Mouse (Mus musculus) hindbrain, postnatal 0 days (tissue): Measurements from ENCODE around the gene Cfap65. TPM values are rescaled to one million over a fixed set of nuclear protein-coding genes. Genes with fewer than 3 reads are reported as not detected.

ENCODE experiments used
- ATAC-seq: fragments of 200-750 bp; cut with Nextera tagmentation; 2 replicates; pipeline ENCODE4 v1.8.0; 2017; ENCODE audit warnings: mild to moderate bottlenecking, moderate TSS enrichment, moderate library complexity
- DNase-seq: peaks from one replicate; pipeline ENCODE4 v3.0.0-alpha.2; 2015; ENCODE audit warnings: low spot score
- H3K27ac ChIP-seq: fragments of 300-500 bp; sonication (generic); 2 replicates; pipeline ENCODE4 v1.5.1; 2014; ENCODE audit warnings: mild to moderate bottlenecking
- H3K27me3 ChIP-seq: fragments of 300-500 bp; sonication (generic); 2 replicates; pipeline ENCODE4 v1.6.1; 2014; ENCODE audit warnings: low read length, mixed read lengths; ENCODE audit not compliant: insufficient read depth
- H3K36me3 ChIP-seq: fragments of 300-500 bp; sonication (generic); 2 replicates; pipeline ENCODE4 v1.6.1; 2014; ENCODE audit warnings: low read length, mixed read lengths; ENCODE audit not compliant: insufficient read depth
- H3K4me1 ChIP-seq: fragments of 300-500 bp; sonication (generic); 2 replicates; pipeline ENCODE4 v1.6.1; 2014; ENCODE audit warnings: antibody characterized with exemption, low read length, mixed read lengths; ENCODE audit not compliant: insufficient read depth
- H3K4me2 ChIP-seq: fragments of 300-500 bp; sonication (generic); 2 replicates; pipeline ENCODE4 v1.6.1; 2014; ENCODE audit warnings: low read depth, mild to moderate bottlenecking, low read length, moderate library complexity, mixed read lengths
- H3K4me3 ChIP-seq: fragments of 300-500 bp; sonication (generic); 2 replicates; pipeline ENCODE4 v1.5.1; 2014; ENCODE audit warnings: low read length
- H3K9ac ChIP-seq: fragments of 300-500 bp; sonication (generic); replicated peaks from 2 replicates; pipeline ENCODE4 v1.6.1; 2014; ENCODE audit warnings: mild to moderate bottlenecking, low read length, moderate library complexity, mixed read lengths
- H3K9me3 ChIP-seq: fragments of 300-500 bp; sonication (generic); 2 replicates; pipeline ENCODE4 v1.6.1; 2016; ENCODE audit warnings: low read length, mixed read lengths
- CTCF ChIP-seq: IDR thresholded peaks from 2 replicates; pipeline ENCODE4 v1.5.1; 2016; ENCODE audit warnings: antibody characterized with exemption, control low read depth, low read depth
- WGBS: fragments of 180-500 bp; shearing (Covaris S2); extraction: QIAGEN DNeasy Blood & Tissue Kit; methylation state at CpG from one replicate; pipeline ENCODE4 v1.1.7; 2014; 5-methylcytosine and 5-hydroxymethylcytosine counted together
- microRNA counts: library from miRNA; unstranded; fragments of <30 nt; microRNA quantifications from one replicate; lab custom pipeline; 2015
- microRNA-seq, 2 experiments: library from miRNA; unstranded; fragments of <30 nt; microRNA quantifications; one replicate each; pipeline ENCODE4; 2016
- polyA plus RNA-seq: library from polyadenylated mRNA; unstranded; fragments of >200 nt; fragmentation: Nextera tagmentation; extraction: Ambion mirVana; gene quantifications from 2 replicates; pipeline ENCODE4 v1.2.1, GENCODE M21; 2015
- total RNA-seq: library from RNA; depleted of rRNA; stranded (reverse); fragments of >200 nt; gene quantifications from 2 replicates; pipeline ENCODE4 v1.2.3, GENCODE M21; 2014; rRNA removed

Cfap65 gene
- total and polyA plus RNA-seq, 2 experiments from 2014 or later: 1.3 to 4.7 TPM

DNA sequence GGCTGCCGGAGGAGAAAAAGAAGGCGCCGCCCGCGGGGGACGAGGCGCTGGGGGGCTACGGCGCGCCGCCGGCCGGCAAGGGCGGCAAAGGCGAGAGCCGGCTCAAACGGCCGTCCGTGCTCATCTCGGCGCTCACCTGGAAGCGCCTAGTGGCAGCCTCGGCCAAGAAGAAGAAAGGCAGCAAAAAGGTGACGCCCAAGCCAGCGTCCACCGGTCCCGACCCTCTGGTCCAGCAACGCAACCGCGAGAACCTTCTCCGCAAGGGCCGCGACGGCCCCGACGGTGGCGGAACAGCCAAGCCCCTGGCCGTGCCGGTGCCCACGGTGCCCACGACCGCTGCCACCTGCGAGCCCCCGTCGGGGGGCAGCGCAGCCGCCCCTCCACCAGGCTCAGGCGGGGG, 80.2 kb downstream of the Cfap65 start:
- Histone ChIP-seq H3K27me3 (no peaks in the 10 kb centered on the region), H3K9me3 (no peaks in the 10 kb centered on the region), H3K4me2 (peak overlapping the region; percentile 85), H3K4me3 (peak overlapping the region; percentile 92), H3K4me1 (peaks cover 11% of the 10 kb centered on the region), H3K9ac (peak overlapping the region; percentile 95), H3K27ac (peak overlapping the region; percentile 90), H3K36me3 (no peaks in the 10 kb centered on the region)
- ATAC-seq: peak; percentile 1; the same call in 1 of the 2 replicates
- no peak for DNase-seq
- TF ChIP-seq CTCF: no peak; the same call in 1 of the 2 replicates
- under 1% methylated on average over 46 of the region's 48 CpGs for WGBS

DNA sequence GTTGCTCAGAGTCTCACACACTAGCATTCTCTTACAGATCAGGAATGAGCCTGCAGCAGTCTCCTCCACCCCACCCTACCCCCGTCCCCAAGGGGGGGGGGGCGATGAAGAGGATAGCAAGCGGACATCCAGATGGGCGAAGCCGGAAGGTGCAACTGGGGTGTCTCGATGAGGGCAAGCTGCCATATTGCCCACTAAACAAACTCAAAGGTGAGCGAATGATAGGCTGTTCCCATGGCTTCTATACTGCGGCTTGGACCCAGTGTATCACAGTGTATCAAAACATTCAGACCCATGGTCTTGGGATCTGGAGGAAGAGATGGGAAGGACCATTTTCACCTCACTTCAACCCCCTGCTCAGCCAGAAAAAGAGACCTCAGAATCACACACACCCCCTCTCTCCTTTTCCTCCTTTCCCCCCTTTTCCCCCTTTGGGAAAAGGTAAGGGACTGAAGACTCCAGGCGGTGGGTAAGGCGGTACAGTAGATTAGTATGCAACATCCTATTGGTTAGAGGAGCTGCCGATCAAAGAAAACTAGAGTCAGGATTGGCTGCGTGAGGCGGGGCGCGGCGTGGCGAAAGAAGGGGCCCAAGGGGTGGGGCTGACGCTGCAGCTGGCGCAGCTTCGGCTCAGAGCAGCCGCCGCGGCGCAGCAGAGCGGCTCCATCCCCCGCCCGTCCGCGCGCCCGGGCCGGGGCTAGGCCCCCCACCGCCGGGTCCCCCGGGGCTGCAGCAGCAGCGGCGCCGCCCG, 80.9 kb downstream of the Cfap65 start, which contains the start of gene Cdk5r2:
TSS of gene Cdk5r2 (plus strand) at position 629 of the 751 bp plus-strand sequence.
- no peaks in the 10 kb centered on the region for H3K27me3 ChIP-seq
- ATAC-seq: peak; percentile 88
- TF ChIP-seq CTCF: no peak
- DNase-seq: peak; percentile 97
- H3K9me3 ChIP-seq: no peaks in the 10 kb centered on the region
- H3K9ac ChIP-seq: peak within 1 kb of the TSS; percentile 95
- H3K27ac ChIP-seq: peak within 1 kb of the TSS; percentile 90
- 6% methylated on average over 24 of the region's 39 CpGs for WGBS
- H3K4me1 ChIP-seq: peaks cover 7% of the 10 kb centered on the region
- peak within 1 kb of the TSS; percentile 85 for H3K4me2 ChIP-seq
- H3K4me3 ChIP-seq: peak within 1 kb of the TSS; percentile 92
- H3K36me3 ChIP-seq: no peaks in the 10 kb centered on the region

MicroRNA genes within 50 kb of the gene (microRNA counts, 519-probe panel; counts per million panel counts)
- microRNA mmu-miR-375 (lab: Ali Mortazavi, UCI): 370 counts per million, percentile 5 among the panel's probes with 10 or more counts

Small RNA genes within 50 kb of the gene (microRNA-seq; reads per million reads assigned to microRNA genes)
- gene Mir375: 504 to 533 reads per million in 2 experiments

Other genes starting within 250 kb of the Cfap65 start
- 0.79 and 2.8 TPM in 2 replicates for gene Cyp27a1, start 222.0 kb downstream of the Cfap65 start, total RNA-seq
- gene Cyp27a1, start 222.0 kb downstream of the Cfap65 start, polyA plus RNA-seq: 3.0 and 3.2 TPM in 2 replicates
- not detected in 2 replicates for gene Prkag3, start 186.4 kb downstream of the Cfap65 start, total RNA-seq
- gene Prkag3, start 186.4 kb downstream of the Cfap65 start, polyA plus RNA-seq: not detected in 2 replicates
- 5.9 and 11.2 TPM in 2 replicates for gene Wnt6, start 163.7 kb downstream of the Cfap65 start, total RNA-seq
- gene Wnt6, start 163.7 kb downstream of the Cfap65 start, polyA plus RNA-seq: 6.7 and 7.4 TPM in 2 replicates
- 1.8 and 2.7 TPM in 2 replicates for gene Wnt10a, start 144.1 kb downstream of the Cfap65 start, total RNA-seq
- 0.48 and 0.68 TPM in 2 replicates for gene Wnt10a, start 144.1 kb downstream of the Cfap65 start, polyA plus RNA-seq
- 59.2 and 75.3 TPM in 2 replicates for gene Cdk5r2, start 80.7 kb downstream of the Cfap65 start, total RNA-seq
- 12.3 and 13.6 TPM in 2 replicates for gene Cdk5r2, start 80.7 kb downstream of the Cfap65 start, polyA plus RNA-seq
- gene Fev, start 50.2 kb downstream of the Cfap65 start, total RNA-seq: 0.16 and 1.1 TPM in 2 replicates
- 4.2 and 5.9 TPM in 2 replicates for gene Fev, start 50.2 kb downstream of the Cfap65 start, polyA plus RNA-seq
- 2.0 TPM in 1 of 2 replicates, not detected in the other for gene Cryba2, start 42.5 kb downstream of the Cfap65 start, total RNA-seq
- 1.6 and 1.7 TPM in 2 replicates for gene Cryba2, start 42.5 kb downstream of the Cfap65 start, polyA plus RNA-seq
- 0.18 and 0.31 TPM in 2 replicates for gene Ihh, start 16.1 kb upstream of the Cfap65 start, total RNA-seq
- 0.11 and 0.25 TPM in 2 replicates for gene Ihh, start 16.1 kb upstream of the Cfap65 start, polyA plus RNA-seq
- 4.4 and 7.8 TPM in 2 replicates for gene Nhej1, start 189.6 kb upstream of the Cfap65 start, total RNA-seq
- 5.2 and 5.8 TPM in 2 replicates for gene Nhej1, start 189.6 kb upstream of the Cfap65 start, polyA plus RNA-seq
- not detected in 2 replicates for gene Slc23a3, start 198.3 kb upstream of the Cfap65 start, total RNA-seq
- not detected in 2 replicates for gene Slc23a3, start 198.3 kb upstream of the Cfap65 start, polyA plus RNA-seq
- gene Cnppd1, start 207.1 kb upstream of the Cfap65 start, total RNA-seq: 50.0 and 52.4 TPM in 2 replicates
- 44.8 and 46.3 TPM in 2 replicates for gene Cnppd1, start 207.1 kb upstream of the Cfap65 start, polyA plus RNA-seq
- 240 and 274 TPM in 2 replicates for gene Retreg2, start 207.2 kb upstream of the Cfap65 start, total RNA-seq
- gene Retreg2, start 207.2 kb upstream of the Cfap65 start, polyA plus RNA-seq: 124 and 137 TPM in 2 replicates
- gene Zfand2b, start 233.0 kb upstream of the Cfap65 start, total RNA-seq: 35.9 and 49.5 TPM in 2 replicates
- gene Zfand2b, start 233.0 kb upstream of the Cfap65 start, polyA plus RNA-seq: 45.0 and 47.3 TPM in 2 replicates
- gene Abcb6, start 244.8 kb upstream of the Cfap65 start, total RNA-seq: 51.5 and 52.0 TPM in 2 replicates
- gene Abcb6, start 244.8 kb upstream of the Cfap65 start, polyA plus RNA-seq: 40.4 and 45.9 TPM in 2 replicates